Mouse (Mus musculus) frontal cortex, postnatal 25 days (tissue): ENCODE measurements at regions not wholly inside any gene's neighbourhood (a gene's known extent, or its start where the extent isn't known, plus 50 kb on each side); places are given as distances from the start of the nearest gene placed in this dataset.
"Not testable (repeated sequence)": the region's sequence is repeated elsewhere in the genome, so short reads cannot be mapped to it uniquely, and the experiment has no call there.

Source experiments
- DNase-seq, 2 experiments: peaks; one replicate each; pipeline ENCODE4 v3.0.0; 2022; ENCODE audit warnings: low spot score in 2 of 2

- DNase-seq, result no peak
These were observed 161.9 kb upstream of the Gm10306 start for GRCm38 (mm10) chr4:94394462-94394861.

- no peak for DNase-seq
These were observed 159.1 kb upstream of the Gm10306 start for GRCm38 (mm10) chr4:94397284-94397683.

- DNase-seq, result no peak
These were observed 149.4 kb upstream of the Gm10306 start for GRCm38 (mm10) chr4:94406922-94407321.

GRCm38 (mm10) chr4:94407503-94407902, 148.8 kb upstream of the Gm10306 start:
- DNase-seq, result no peak

- no peak for DNase-seq
These were observed 143.7 kb upstream of the Gm10306 start for GRCm38 (mm10) chr4:94412661-94413060.

GRCm38 (mm10) chr4:94425525-94425924, 130.8 kb upstream of the Gm10306 start:
- DNase-seq, result not testable (repeated sequence)

- DNase-seq, result no peak
These were observed 128.8 kb upstream of the Gm10306 start for GRCm38 (mm10) chr4:94427581-94427980.

GRCm38 (mm10) chr4:94432005-94432404, 124.3 kb upstream of the Gm10306 start:
- no peak for DNase-seq

GRCm38 (mm10) chr4:94437717-94438435, 118.5 kb upstream of the Gm10306 start:
- no peak for DNase-seq

- DNase-seq, result no peak
These were observed 117.0 kb upstream of the Gm10306 start for GRCm38 (mm10) chr4:94439159-94439836.

GRCm38 (mm10) chr4:94446604-94447003, 109.7 kb upstream of the Gm10306 start:
- no peak for DNase-seq
